Mouse (Mus musculus): ENCODE measurements at regions not wholly inside any gene's neighbourhood (a gene's known extent, or its start where the extent isn't known, plus 50 kb on each side); places are given as distances from the start of the nearest gene placed in this dataset.

DNA sequence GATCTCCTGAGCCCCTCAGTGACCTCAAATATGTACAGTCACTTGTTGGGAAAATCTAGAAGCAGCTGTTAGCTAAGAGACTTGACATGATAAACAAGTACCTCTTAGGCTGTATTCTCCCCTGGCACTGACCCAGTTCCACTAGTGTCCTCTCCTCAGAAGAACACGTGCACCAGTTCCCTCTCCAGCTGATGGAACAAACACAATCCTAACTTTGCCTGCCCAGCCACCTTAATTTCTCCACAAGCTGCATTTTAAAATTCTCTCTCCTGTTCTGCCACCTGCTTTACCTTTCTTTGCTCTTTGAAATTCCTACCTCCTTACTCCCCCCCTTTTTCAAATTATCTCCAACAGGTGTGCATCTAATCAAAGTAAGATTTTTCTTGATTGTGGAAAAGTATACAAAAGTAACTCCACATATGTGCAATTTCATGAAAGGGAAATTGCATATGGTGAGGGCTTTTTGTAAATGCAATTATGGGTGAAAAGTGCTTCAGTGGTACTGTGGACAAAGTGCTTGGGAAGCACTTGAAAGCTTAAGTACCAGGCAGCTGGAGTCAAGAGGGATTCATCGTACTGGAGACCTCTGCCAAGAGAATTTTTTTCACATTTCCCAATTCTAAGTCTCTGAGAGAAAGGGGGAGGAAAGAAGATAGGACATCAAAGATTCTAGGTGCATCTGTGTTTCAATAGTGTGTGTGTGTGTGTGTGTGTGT, 590.7 kb upstream of the Acvr2a start:
- Histone ChIP-seq H3K9me3 (replicated peaks; ENCODE audit: insufficient read depth, low read length) (no peaks in the 10 kb centered on the region), H3K4me1 (ENCODE audit: control insufficient read depth in 1 of 2, insufficient read depth in 2 of 2, low read length in 2 of 2) (no peaks in the 10 kb centered on the region), H3K27ac (ENCODE audit: control insufficient read depth, low read depth, low read length) (no peak overlapping the region), H3K27me3 (ENCODE audit: control insufficient read depth in 1 of 2, insufficient read depth in 2 of 2, low read length in 2 of 2) (no peaks in the 10 kb centered on the region), H3K9ac (ENCODE audit: control insufficient read depth, low read depth, low read length, poor library complexity, severe bottlenecking) (no peak overlapping the region), H3K4me3 (ENCODE audit: control insufficient read depth in 1 of 2, insufficient read depth in 1 of 2, low read depth in 2 of 2, low read length in 2 of 2) (no peak overlapping the region), H3K36me3 (ENCODE audit: control insufficient read depth in 1 of 2, insufficient read depth in 2 of 2, low read length in 2 of 2) (no peaks in the 10 kb centered on the region), H3K79me2 (ENCODE audit: control insufficient read depth, insufficient read depth, low read length, poor library complexity) (no peaks in the 10 kb centered on the region)
- no peak for DNase-seq (ENCODE audit: low read depth, low spot score)
- TF ChIP-seq SMC3 (IDR thresholded peaks at IDR 0.05; ENCODE audit: low read depth, low read length) = no peak
- no peak for TF ChIP-seq POLR2A (IDR thresholded peaks at IDR 0.05; ENCODE audit: control insufficient read depth in 1 of 2, insufficient read depth in 1 of 2, low read depth in 1 of 2, low read length in 2 of 2, poor library complexity in 1 of 2)
- TF ChIP-seq GABPA (IDR thresholded peaks at IDR 0.05; ENCODE audit: low read depth, low read length) = no peak
- no peak for TF ChIP-seq EP300 (IDR thresholded peaks at IDR 0.05; ENCODE audit: low read depth in 1 of 2, low read length in 2 of 2)
- no peak for TF ChIP-seq RAD21 (IDR thresholded peaks at IDR 0.05; ENCODE audit: low read depth, low read length)
- no peak for TF ChIP-seq SIN3A (IDR thresholded peaks at IDR 0.05; ENCODE audit: low read length)
- TF ChIP-seq ELF1 (IDR thresholded peaks at IDR 0.05; ENCODE audit: low read depth, low read length) = no peak
- no peak for TF ChIP-seq ZNF384 (IDR thresholded peaks at IDR 0.05; ENCODE audit: low read depth, low read length)
- TF ChIP-seq MEF2A (IDR thresholded peaks at IDR 0.05; ENCODE audit: extremely low read depth, insufficient replicate concordance, low read depth, low read length, poor library complexity, severe bottlenecking) = no peak
- no peak for TF ChIP-seq MXI1 (IDR thresholded peaks at IDR 0.05; ENCODE audit: low read depth, low read length)
- TF ChIP-seq ZC3H11A (IDR thresholded peaks at IDR 0.05; ENCODE audit: low read depth, low read length) = no peak

DNA sequence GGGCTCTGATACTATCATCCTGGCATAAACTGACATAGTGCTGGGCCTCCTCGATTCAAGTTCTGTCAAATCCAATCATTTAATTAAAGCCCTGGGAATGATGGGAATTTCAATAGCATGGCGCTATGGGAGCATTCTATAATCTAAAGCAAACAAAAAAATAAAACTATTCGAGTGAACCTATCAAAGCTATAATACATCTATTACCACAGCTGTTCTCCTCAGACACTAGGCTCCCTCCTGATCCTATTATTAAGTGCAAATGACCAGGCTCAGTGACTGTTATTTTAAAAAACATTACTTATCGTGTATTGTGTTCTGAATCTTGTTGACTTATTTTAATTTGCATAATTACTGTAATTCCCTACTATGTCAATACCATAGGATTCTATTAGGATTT, 563.7 kb upstream of the Acvr2a start:
- no peaks in the 10 kb centered on the region for H3K79me2 ChIP-seq (ENCODE audit: control insufficient read depth, insufficient read depth, low read length, poor library complexity)
- H3K9ac ChIP-seq (ENCODE audit: control insufficient read depth, low read depth, low read length, poor library complexity, severe bottlenecking) = no peak overlapping the region
- no peaks in the 10 kb centered on the region for H3K27me3 ChIP-seq (ENCODE audit: control insufficient read depth in 1 of 2, insufficient read depth in 2 of 2, low read length in 2 of 2)
- TF ChIP-seq ZMIZ1 (IDR thresholded peaks at IDR 0.05; ENCODE audit: low read depth, low read length) (no peak), MXI1 (IDR thresholded peaks at IDR 0.05; ENCODE audit: low read depth, low read length) (no peak), POLR2A (IDR thresholded peaks at IDR 0.05; ENCODE audit: control insufficient read depth in 1 of 2, insufficient read depth in 1 of 2, low read depth in 1 of 2, low read length in 2 of 2, poor library complexity in 1 of 2) (no peak), RAD21 (IDR thresholded peaks at IDR 0.05; ENCODE audit: low read depth, low read length) (no peak), MAX (IDR thresholded peaks at IDR 0.05; ENCODE audit: low read length) (no peak), MEF2A (IDR thresholded peaks at IDR 0.05; ENCODE audit: extremely low read depth, insufficient replicate concordance, low read depth, low read length, poor library complexity, severe bottlenecking) (no peak), RCOR1 (IDR thresholded peaks at IDR 0.05; ENCODE audit: low read depth, low read length) (no peak), ELF1 (IDR thresholded peaks at IDR 0.05; ENCODE audit: low read depth, low read length) (no peak), POLR2AphosphoS2 (IDR thresholded peaks at IDR 0.05; ENCODE audit: low read length) (no peak), TBP (IDR thresholded peaks at IDR 0.05; ENCODE audit: low read depth, low read length) (no peak), NELFE (IDR thresholded peaks at IDR 0.05; ENCODE audit: low read depth, low read length) (no peak), TCF12 (IDR thresholded peaks at IDR 0.05; ENCODE audit: low read depth, low read length) (no peak), NRF1 (IDR thresholded peaks at IDR 0.05; ENCODE audit: insufficient read depth, low read depth, low read length, poor library complexity, severe bottlenecking) (no peak), CHD1 (IDR thresholded peaks at IDR 0.05; ENCODE audit: low read depth, low read length) (no peak), ZKSCAN1 (IDR thresholded peaks at IDR 0.05; ENCODE audit: low read depth, low read length) (no peak), BHLHE40 (IDR thresholded peaks at IDR 0.05; ENCODE audit: borderline replicate concordance, low read depth, low read length) (no peak)
- H3K27ac ChIP-seq (ENCODE audit: control insufficient read depth, low read depth, low read length) = no peak overlapping the region
- no peaks in the 10 kb centered on the region for H3K9me3 ChIP-seq (replicated peaks; ENCODE audit: insufficient read depth, low read length)
- no peak overlapping the region for H3K4me3 ChIP-seq (ENCODE audit: control insufficient read depth in 1 of 2, insufficient read depth in 1 of 2, low read depth in 2 of 2, low read length in 2 of 2)
- no peaks in the 10 kb centered on the region for H3K4me1 ChIP-seq (ENCODE audit: control insufficient read depth in 1 of 2, insufficient read depth in 2 of 2, low read length in 2 of 2)
- H3K36me3 ChIP-seq (ENCODE audit: control insufficient read depth in 1 of 2, insufficient read depth in 2 of 2, low read length in 2 of 2) = no peaks in the 10 kb centered on the region
- DNase-seq (ENCODE audit: low read depth, low spot score) = no peak

All from MEL (cell line).